Mouse (Mus musculus) kidney, embryonic 16.5 days (tissue): ENCODE results near the gene Cdk9. TPM values are rescaled to one million over a fixed set of nuclear protein-coding genes. Genes with fewer than 3 reads are reported as not detected.
A peak's percentile ranks its signal among the peaks of the same experiment; 100 is the strongest.

Experiments
- ATAC-seq: fragments of 200-750 bp; cut with Nextera tagmentation; 2 replicates; pipeline ENCODE4 v1.8.0; 2017; ENCODE audit warnings: moderate TSS enrichment; ENCODE audit not compliant: low FRiP score, low TSS enrichment
- H3K27ac ChIP-seq: fragments of 300-500 bp; sonication (generic); 2 replicates; pipeline ENCODE4 v1.5.1; 2014; ENCODE audit warnings: low read length
- H3K27me3 ChIP-seq: fragments of 300-500 bp; sonication (generic); 2 replicates; pipeline ENCODE4 v1.6.1; 2014; ENCODE audit warnings: low read length, control low read depth, mixed read lengths; ENCODE audit not compliant: insufficient read depth
- H3K36me3 ChIP-seq: fragments of 300-500 bp; sonication (generic); 2 replicates; pipeline ENCODE4 v1.6.1; 2014; ENCODE audit warnings: low read length, control low read depth, mixed read lengths; ENCODE audit not compliant: insufficient read depth
- H3K4me1 ChIP-seq: fragments of 300-500 bp; sonication (generic); 2 replicates; pipeline ENCODE4 v1.6.1; 2014; ENCODE audit warnings: low read length, control low read depth, mixed read lengths; ENCODE audit not compliant: insufficient read depth
- H3K4me2 ChIP-seq: fragments of 300-500 bp; sonication (generic); replicated peaks from 2 replicates; pipeline ENCODE4 v1.6.1; 2014; ENCODE audit warnings: low read depth, low read length
- H3K4me3 ChIP-seq: fragments of 300-500 bp; sonication (generic); 2 replicates; pipeline ENCODE4 v1.5.1; 2014; ENCODE audit warnings: mild to moderate bottlenecking, low read length
- H3K9ac ChIP-seq: fragments of 300-500 bp; sonication (generic); replicated peaks from 2 replicates; pipeline ENCODE4 v1.6.1; 2014; ENCODE audit warnings: low read length
- H3K9me3 ChIP-seq: fragments of 300-500 bp; sonication (generic); 2 replicates; pipeline ENCODE4 v1.6.1; 2016; ENCODE audit warnings: low read length, control low read depth
- WGBS: fragments of 180-500 bp; shearing (Covaris S2); extraction: QIAGEN DNeasy Blood & Tissue Kit; methylation state at CpG from one replicate; pipeline ENCODE4 v1.1.7; 2014; 5-methylcytosine and 5-hydroxymethylcytosine counted together
- polyA plus RNA-seq: library from polyadenylated mRNA; unstranded; fragments of >200 nt; fragmentation: Nextera tagmentation; extraction: Ambion mirVana; gene quantifications from 2 replicates; pipeline ENCODE4 v1.2.1, GENCODE M21; 2015

Cdk9 gene
- polyA plus RNA-seq, 1 experiment from 2014 or later, result 113 TPM

DNA sequence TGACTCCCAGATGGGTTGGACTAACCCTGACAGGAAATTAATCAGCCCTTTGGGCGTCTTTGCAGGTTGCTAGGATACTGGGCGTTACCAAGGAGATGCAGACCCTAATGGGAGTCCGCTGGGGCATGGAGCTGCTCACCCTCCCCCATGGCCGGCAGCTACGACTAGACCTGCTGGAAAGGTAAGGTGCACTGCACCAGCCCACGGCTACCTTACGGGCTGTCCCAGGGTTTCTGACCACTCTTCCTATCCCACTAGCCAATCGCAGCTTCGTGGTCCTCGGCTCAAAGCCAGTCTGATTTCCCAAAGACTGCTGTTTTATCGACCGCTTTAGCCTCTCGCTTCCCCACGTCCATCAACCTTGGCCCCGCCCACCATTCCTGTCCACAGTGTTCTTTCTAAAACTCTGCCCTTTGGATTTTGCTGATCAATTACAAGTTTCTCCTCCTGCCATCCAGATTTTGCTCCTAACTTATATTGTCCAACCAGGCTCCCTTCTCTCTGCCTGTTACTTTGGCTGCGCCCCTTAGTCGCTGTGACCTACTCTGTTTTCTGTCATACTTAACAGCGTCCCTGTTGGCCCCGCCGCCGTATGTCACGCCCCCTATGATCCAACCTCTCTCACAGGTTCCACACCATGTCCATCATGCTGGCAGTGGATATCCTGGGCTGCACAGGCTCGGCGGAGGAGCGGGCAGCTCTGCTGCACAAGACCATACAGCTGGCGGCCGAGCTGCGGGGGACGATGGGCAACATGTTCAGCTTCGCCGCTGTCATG, 38.2 kb upstream of the Cdk9 start:
- peak overlapping the region; percentile 62 for H3K27ac ChIP-seq
- H3K36me3 ChIP-seq, result peaks cover 28% of the 10 kb centered on the region
- ATAC-seq, result peak; percentile 93
- H3K4me2 ChIP-seq, result peak overlapping the region; percentile 63
- no peaks in the 10 kb centered on the region for H3K9me3 ChIP-seq
- peaks cover 13% of the 10 kb centered on the region for H3K4me1 ChIP-seq
- H3K9ac ChIP-seq, result peak overlapping the region; percentile 50
- H3K27me3 ChIP-seq, result no peaks in the 10 kb centered on the region
- 14% methylated on average over 31 of the region's 31 CpGs for WGBS
- peak overlapping the region; percentile 46 for H3K4me3 ChIP-seq

DNA sequence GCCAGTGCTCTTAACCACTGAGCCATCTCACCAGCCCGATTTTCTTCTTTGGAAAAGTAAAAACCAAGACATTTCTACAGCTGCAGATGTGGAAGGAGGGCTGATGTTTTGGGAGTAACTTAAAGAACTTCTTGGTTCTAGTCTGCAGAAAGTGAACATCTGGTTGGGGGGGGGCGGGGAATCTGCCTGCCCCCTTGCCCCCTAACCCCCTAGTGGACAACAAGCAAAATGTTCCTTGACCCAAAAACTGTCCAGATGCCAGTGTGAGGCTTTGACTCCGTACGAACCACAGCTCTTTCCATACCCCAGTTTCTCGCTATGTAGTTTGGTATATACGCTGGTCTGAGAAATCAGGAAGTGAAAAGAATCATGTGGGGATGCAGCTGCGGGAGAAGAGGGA, 37.3 kb upstream of the Cdk9 start:
- Histone ChIP-seq H3K4me2 (no peak overlapping the region), H3K36me3 (peaks cover 30% of the 10 kb centered on the region), H3K27me3 (no peaks in the 10 kb centered on the region), H3K9me3 (no peaks in the 10 kb centered on the region), H3K27ac (no peak overlapping the region), H3K4me3 (no peak overlapping the region), H3K4me1 (peaks cover 13% of the 10 kb centered on the region), H3K9ac (no peak overlapping the region)
- ATAC-seq, result no peak
- WGBS, result 73% methylated on average over 7 of the region's 7 CpGs

DNA sequence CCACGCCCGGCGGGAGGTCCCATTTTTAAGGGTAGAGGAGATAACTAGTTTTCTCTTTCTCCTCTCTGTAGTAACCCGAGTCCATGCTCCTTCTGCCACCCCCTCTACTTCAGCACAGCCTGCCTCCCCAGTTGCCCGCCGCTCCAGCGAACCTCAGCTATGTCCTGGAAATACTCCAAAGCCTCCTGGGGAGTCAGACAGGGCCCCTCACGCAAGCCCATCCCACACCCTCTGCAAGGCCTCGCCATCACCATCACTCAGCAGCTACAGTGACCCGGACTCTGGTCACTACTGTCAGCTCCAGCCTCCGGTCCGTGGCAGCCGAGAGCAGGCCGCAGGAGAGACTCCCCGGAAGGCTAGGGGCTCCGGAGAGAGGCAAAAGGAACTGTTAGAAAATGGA, 36.2 kb upstream of the Cdk9 start:
- ATAC-seq, result no peak
- no peak overlapping the region for H3K4me2 ChIP-seq
- H3K9ac ChIP-seq, result no peak overlapping the region
- WGBS, result 81% methylated on average over 16 of the region's 16 CpGs
- peaks cover 13% of the 10 kb centered on the region for H3K4me1 ChIP-seq
- no peak overlapping the region for H3K4me3 ChIP-seq
- H3K9me3 ChIP-seq, result no peaks in the 10 kb centered on the region
- H3K27ac ChIP-seq, result no peak overlapping the region
- H3K36me3 ChIP-seq, result peaks cover 20% of the 10 kb centered on the region
- no peaks in the 10 kb centered on the region for H3K27me3 ChIP-seq

DNA sequence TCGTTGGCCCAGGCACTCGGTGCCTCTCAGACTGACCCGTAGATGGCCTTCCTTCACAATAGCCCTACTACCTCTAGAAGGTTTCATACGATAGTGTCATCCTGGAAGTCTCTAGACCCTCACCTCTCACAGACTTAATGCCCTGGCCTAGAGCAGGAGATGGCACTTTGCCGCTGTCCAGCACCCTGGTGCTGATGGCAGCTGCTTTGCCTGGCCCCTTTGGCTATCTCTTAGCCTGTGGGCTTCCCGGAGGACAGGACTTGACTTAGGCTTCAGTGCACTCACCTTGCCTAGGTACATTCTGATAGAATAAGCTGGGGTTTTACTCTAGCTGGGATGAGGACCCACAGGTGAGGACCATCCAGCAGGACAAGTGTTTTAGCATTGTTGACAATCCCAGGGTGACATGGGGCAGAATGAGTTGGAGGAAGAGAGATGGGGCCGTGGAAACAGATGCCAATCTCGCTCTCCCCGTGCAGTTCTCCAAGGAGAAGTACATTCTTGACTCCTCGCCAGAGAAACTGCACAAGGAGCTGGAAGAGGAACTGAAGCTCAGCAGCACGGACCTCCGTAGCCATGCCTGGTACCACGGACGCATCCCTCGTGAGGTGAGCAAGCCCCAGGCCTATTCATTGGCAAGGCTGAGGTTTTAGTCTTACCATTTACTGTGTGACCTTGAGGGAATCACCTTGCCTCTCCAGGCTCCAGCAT, 31.6 kb upstream of the Cdk9 start:
- no peak for ATAC-seq
- Histone ChIP-seq H3K9me3 (no peaks in the 10 kb centered on the region), H3K4me3 (no peak overlapping the region), H3K27ac (no peak overlapping the region), H3K4me1 (peaks cover 14% of the 10 kb centered on the region), H3K27me3 (peaks cover 20% of the 10 kb centered on the region), H3K9ac (no peak overlapping the region), H3K4me2 (no peak overlapping the region), H3K36me3 (peaks cover 14% of the 10 kb centered on the region)
- WGBS, result 70% methylated on average over 15 of the region's 15 CpGs

DNA sequence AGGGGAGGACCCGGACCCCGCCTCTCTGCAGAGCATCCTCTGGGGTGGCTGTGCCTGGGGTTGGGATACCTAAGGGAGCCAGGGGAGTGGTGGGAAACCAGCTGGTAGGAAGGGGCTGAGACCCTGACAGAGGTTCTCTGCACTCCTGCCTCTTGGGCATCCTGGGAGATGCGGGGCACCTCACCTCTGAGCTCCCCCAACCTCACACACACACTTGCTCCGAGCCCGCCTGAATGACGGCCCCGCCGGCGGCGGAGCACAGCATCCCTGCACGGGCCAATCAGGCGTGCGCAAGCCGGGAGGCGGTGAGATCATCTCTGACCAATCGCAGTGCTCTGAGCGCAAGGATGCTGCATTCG, 29.3 kb upstream of the Cdk9 start:
- 0 out of 2 replicates have a peak, but pooled peaks have one; percentile 12 for ATAC-seq

DNA sequence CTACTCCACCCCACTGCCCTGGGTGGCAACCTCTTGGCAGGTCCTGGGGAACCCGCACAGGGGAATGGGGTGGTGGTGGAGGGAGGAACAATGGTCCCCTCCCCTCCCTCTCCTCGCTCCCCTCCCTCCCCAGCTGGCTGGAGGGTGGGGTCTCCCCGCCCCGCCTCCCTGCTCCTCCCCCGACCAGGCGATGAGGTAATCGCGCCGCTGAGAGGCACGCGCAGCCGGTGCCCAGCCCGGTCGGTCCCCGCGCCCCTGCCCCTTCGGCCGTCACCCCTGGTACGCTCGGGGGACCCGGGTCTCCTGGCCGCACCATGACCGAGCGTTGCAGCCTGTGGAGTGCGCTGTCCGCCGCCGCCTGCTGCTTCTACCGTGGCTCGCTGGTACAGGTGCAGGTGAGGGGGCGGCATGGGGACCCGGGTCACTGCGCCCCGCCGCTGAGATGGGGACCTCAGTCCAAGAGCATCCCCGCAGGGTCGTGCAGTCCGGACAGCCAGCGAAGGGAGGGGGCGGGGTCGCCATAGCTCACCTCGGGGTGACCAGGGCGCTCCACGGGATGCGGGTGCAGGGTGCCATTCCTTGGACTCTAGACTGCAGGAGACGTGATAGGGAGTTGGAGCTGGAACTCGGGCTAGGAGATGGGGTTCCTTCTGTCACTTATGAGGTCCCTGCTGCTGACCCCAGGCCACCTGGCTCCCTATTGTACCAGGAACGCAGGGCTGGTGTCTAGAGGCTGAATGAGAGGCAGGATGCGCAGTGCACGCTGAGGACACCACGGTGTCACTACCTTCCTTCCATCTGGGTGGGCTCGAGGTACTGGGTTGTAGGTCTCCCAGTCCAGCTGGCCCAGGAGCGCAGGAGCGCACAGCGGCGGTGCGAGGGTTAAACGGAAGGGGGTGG, 28.6 kb upstream of the Cdk9 start:
- peak; percentile 43 for ATAC-seq
- Histone ChIP-seq H3K4me3 (peak overlapping the region; percentile 46), H3K9ac (peak overlapping the region; percentile 31; the same call in 1 of the 2 replicates), H3K9me3 (no peaks in the 10 kb centered on the region), H3K4me1 (peaks cover 14% of the 10 kb centered on the region), H3K36me3 (peaks cover 6% of the 10 kb centered on the region; the same call in 1 of the 2 replicates), H3K27ac (no peak overlapping the region), H3K4me2 (peak overlapping the region; percentile 77), H3K27me3 (peaks cover 20% of the 10 kb centered on the region)
- WGBS, result 4% methylated on average over 51 of the region's 58 CpGs

More for the DNA sequence above, 29.3 kb upstream of the Cdk9 start:
- H3K4me3 ChIP-seq, result peak overlapping the region; percentile 46; the same call in 1 of the 2 replicates
- H3K27ac ChIP-seq, result no peak overlapping the region
- no peaks in the 10 kb centered on the region for H3K9me3 ChIP-seq
- peaks cover 14% of the 10 kb centered on the region for H3K4me1 ChIP-seq
- peaks cover 20% of the 10 kb centered on the region for H3K27me3 ChIP-seq
- 14% methylated on average over 18 of the region's 18 CpGs for WGBS
- H3K4me2 ChIP-seq, result 0 out of 2 replicates have a peak overlapping the region, but pooled peaks have one; percentile 77
- no peak overlapping the region for H3K9ac ChIP-seq
- peaks cover 8% of the 10 kb centered on the region; the same call in 1 of the 2 replicates for H3K36me3 ChIP-seq

DNA sequence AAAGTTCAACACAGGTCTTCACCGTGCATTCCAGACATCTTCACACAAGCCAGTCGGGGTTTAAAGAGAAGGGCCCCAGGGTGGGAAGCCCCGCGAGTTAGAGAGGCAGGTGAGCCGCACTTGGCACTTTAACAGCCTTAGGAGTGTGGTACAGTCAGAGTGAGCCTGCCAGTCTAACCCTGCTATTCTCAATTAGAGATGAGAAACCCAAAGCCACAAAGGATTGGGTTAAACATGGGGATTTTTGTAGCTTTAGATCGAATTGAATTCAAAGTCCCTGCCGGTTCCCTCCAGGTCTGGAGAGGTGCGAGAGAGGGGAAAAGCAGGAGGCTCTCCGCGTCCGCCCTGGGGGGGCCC, 28.0 kb upstream of the Cdk9 start, which contains the start of gene 6330409D20Rik:
TSS of gene 6330409D20Rik (minus strand) at position 101 of the 357 bp plus-strand sequence.
- Histone ChIP-seq H3K27ac (no peak within 1 kb of the TSS), H3K9me3 (no peaks in the 10 kb centered on the region), H3K9ac (peak within 1 kb of the TSS; percentile 31; the same call in 1 of the 2 replicates), H3K4me1 (peaks cover 14% of the 10 kb centered on the region), H3K27me3 (peaks cover 20% of the 10 kb centered on the region), H3K4me2 (peak within 1 kb of the TSS; percentile 77), H3K4me3 (peak within 1 kb of the TSS; percentile 46), H3K36me3 (0 out of 2 replicates have a peak, but pooled peaks cover under 1% of the 10 kb centered on the region)
- WGBS, result 12% methylated on average over 11 of the region's 11 CpGs
- ATAC-seq, result no peak

DNA sequence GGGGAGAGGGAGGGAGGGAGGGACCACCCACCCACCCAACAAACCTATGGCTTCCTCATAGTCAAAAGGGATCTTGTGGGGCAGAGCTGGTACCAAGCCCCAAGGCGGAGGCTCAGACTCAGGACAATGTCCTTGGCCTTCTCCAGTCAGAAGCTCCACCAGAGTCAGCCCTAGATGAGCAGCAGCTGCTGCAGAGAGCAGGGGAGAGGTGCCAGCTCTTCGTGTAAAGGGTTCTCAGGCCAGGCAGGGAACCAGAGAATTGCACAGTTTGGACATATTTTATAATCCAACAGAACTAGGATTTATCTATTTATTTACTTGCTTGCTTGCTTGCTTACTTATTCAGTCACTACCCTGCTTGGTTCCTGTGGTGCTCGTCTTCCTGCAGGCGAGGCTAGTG, 26.4 kb upstream of the Cdk9 start:
- Histone ChIP-seq H3K4me1 (peaks cover 30% of the 10 kb centered on the region), H3K4me2 (no peak overlapping the region), H3K27me3 (peaks cover 20% of the 10 kb centered on the region), H3K4me3 (no peak overlapping the region), H3K36me3 (no peaks in the 10 kb centered on the region), H3K27ac (no peak overlapping the region), H3K9ac (no peak overlapping the region), H3K9me3 (no peaks in the 10 kb centered on the region)
- WGBS, result 83% methylated on average over 4 of the region's 4 CpGs
- no peak for ATAC-seq

DNA sequence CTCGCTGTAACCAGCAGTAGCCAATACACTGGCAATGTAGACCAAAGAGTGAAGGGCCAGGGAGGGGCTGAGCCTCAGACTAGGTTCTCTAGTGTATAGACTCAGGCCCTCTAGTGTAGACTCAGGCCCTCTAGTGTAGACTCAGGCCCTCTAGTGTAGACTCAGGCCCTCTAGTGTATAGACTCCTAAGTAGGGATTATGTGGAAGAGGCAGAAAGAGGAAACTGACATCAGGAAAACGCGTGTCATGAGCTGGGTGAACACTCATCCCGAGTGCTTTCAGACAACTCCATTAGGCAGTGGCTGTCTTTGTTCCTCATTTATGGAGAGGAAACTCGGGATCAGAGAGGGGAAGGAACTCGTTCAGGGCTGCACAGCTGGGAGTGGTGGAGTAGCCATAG, 24.1 kb upstream of the Cdk9 start:
- WGBS, result 59% methylated on average over 6 of the region's 6 CpGs

More for the DNA sequence above, 24.1 kb upstream of the Cdk9 start:
- Histone ChIP-seq H3K27ac (no peak overlapping the region), H3K4me1 (peaks cover 32% of the 10 kb centered on the region), H3K4me3 (no peak overlapping the region), H3K9ac (no peak overlapping the region), H3K36me3 (no peaks in the 10 kb centered on the region), H3K4me2 (no peak overlapping the region), H3K27me3 (peaks cover 14% of the 10 kb centered on the region), H3K9me3 (no peaks in the 10 kb centered on the region)
- no peak for ATAC-seq
